Comparison of ENCODE assay signal across 18 mouse cellular contexts in genomic region chr1:64002036-64002435, GRCm38 (mm10).
A peak's percentile ranks its signal among the peaks of the same experiment; 100 is the strongest.
DNase-seq lines count a peak whose midpoint lies in the region.
"Had no signal": no experiment of that assay in that cellular context is flagged by ENCODE, and none has a peak within 500 bp of the region (broad histone marks: within the 10 kb centered on the region; RNA-seq: fewer than 3 reads in every experiment).

No protein-coding gene starts in this region.

- peak; percentile 25 to 47 for DNase-seq in thymus, adult 18-20 months
- DNase-seq in thymus, postnatal 0 days (ENCODE audit: low spot score), result peak; percentile 51
- peak; percentile 56 for DNase-seq in thymus, postnatal 25 days
- DNase-seq in layer of hippocampus, adult 9-11 months, result no peak
- no peak for DNase-seq in heart, adult 9 months (ENCODE audit: low spot score in 2 of 2)
- DNase-seq in testis, postnatal 14 days (ENCODE audit: low spot score), result no peak
- DNase-seq: adrenal gland, adult 2 months; adrenal gland, postnatal 14 days; B cell, adult 2 months; cerebellum, adult 11 months; cerebellum, adult 2 months; cerebellum, postnatal 10 days; cerebellum, postnatal 36 days; embryo, embryonic 11 days; gastrocnemius, postnatal 10 days; gastrocnemius, postnatal 36 days; heart, postnatal 14 days; heart, postnatal 4 days had no signal

Comparison
In these comparisons a context has a peak if more than half of its experiments do, and no peak if none do; other contexts are left out.
1. DNase-seq: peak in thymus, adult 18-20 months (2 of 2), thymus, postnatal 0 days (single experiment) and thymus, postnatal 25 days (single experiment); none in layer of hippocampus, adult 9-11 months (single experiment), heart, adult 9 months (0 of 2) and testis, postnatal 14 days (single experiment).